Mouse (Mus musculus): Measurements from ENCODE around the gene Os9.

DNA sequence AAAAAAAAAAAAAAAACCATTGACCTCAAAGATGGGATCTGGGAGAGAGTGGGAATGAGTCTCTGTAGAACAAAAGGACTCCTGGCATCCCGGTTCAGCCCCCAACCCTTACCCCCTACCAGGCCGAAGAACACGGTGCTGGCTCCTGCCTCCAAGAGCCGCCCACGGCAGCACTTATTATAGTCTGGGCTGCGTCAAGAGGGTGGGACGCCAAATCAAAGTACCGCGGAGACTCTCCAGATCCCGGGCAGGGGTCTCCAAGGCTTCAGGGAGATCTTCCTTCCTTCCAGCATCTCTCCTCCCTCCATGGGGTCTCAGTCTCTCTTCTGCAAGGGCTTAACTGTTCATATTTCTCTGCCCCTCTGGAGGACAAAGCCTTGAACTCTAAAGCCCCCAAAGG, 43.4 kb downstream of the Os9 start:
- TF ChIP-seq CTCF (conservative IDR thresholded peaks at IDR 0.05; ENCODE audit: low read length), result no peak
- TF ChIP-seq POU5F1 (IDR thresholded peaks at IDR 0.05; ENCODE audit: borderline replicate concordance, low read length), result no peak
